Mouse (Mus musculus): ENCODE measurements at regions not wholly inside any gene's neighbourhood (a gene's known extent, or its start where the extent isn't known, plus 50 kb on each side); places are given as distances from the start of the nearest gene placed in this dataset.

GRCm38 (mm10) chr10:38875667-38876245 is 54.2 kb upstream of the Rfpl4b start:
- DNase-seq (ENCODE audit: low spot score in 2 of 2), result peak; percentile 76 to 78

DNA sequence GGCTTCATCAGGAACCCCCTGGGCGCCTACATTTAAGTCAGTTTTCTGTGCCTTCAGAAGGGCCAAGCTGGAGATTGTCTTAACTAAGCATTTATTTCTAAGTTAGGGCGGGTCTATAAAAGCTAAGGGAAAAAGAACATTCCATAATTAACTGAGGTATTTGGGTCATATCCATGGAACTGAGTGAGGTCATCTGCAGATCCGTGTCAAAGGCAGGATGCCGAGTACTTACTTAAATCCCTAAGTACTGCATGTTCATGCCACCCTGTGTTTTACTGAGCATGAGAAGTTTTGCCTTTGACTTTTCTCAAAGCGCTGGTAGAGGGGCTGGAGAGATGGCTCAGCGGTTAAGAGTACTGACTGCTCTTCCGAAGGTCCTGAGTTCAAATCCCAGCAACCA is 57.7 kb upstream of the Rfpl4b start:
- DNase-seq (ENCODE audit: low spot score in 2 of 2), result no peak

GRCm38 (mm10) chr10:38880642-38881187 is 59.1 kb upstream of the Rfpl4b start:
- DNase-seq (ENCODE audit: low spot score in 2 of 2), result no peak

- DNase-seq (ENCODE audit: low spot score in 2 of 2), result no peak
These were observed 60.6 kb upstream of the Rfpl4b start for GRCm38 (mm10) chr10:38882154-38882553.

GRCm38 (mm10) chr10:38883816-38884599 is 62.4 kb upstream of the Rfpl4b start:
- DNase-seq (ENCODE audit: low spot score in 2 of 2), result no peak

DNA sequence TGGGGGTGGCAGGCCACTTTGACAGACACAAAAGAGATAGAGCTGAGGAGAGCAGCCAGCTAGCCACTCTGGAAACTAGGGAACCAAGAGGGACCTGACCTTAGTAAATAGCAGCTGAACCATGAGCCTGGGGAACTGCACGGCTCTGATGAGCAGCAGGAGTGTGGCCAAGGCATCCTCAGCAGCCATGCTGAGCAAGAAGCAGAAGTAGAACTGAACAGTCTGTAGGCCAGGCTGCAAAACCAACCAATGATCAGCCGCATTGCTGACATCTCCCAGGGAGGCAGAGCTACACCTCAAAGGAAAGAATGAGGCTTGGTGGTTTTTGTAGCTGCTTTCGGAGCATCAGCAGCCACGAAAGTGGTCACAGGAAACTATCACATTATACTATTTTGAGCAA is 63.1 kb upstream of the Rfpl4b start:
- DNase-seq (ENCODE audit: low spot score in 2 of 2), result no peak

DNA sequence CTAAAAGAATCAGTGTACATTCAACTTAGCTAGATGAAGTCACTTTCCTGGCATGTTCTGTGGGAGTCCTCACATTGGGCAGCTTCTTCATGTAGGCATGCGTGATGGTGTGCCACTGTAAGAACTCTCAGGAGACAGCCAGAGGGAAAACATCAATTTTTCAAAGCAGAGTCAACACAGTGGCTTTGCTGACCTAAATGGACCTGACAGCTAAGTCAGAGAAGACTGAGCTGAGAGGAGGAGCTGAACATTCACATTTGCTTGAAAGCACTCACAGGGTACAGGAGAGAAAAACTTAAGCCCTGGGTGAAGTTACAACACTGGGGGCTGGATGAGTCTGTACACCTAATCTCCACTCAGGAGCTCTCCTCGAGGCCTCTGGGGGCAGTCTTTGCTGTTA is 64.9 kb upstream of the Rfpl4b start:
- DNase-seq (ENCODE audit: low spot score in 2 of 2), result no peak

DNA sequence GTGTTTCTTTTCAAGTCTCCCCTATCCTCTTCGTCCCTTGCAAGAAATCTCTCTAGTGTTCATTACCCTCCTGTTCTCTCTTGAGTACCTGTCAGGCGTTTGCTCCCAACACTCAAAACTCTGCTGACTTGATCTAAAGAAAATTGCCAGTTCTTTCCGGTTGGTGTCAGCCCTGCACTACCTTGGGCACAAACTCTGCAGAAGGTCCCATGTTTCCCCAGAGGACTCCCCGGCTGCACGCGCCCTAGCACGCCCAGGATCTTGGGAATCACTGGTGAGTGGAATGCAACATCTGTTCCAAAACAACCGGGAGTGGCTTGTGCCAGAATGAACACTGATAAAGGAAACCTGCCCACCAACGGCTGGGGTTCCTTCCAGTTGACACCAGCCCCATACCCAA is 66.3 kb upstream of the Rfpl4b start:
- no peak for DNase-seq (ENCODE audit: low spot score in 2 of 2)

DNA sequence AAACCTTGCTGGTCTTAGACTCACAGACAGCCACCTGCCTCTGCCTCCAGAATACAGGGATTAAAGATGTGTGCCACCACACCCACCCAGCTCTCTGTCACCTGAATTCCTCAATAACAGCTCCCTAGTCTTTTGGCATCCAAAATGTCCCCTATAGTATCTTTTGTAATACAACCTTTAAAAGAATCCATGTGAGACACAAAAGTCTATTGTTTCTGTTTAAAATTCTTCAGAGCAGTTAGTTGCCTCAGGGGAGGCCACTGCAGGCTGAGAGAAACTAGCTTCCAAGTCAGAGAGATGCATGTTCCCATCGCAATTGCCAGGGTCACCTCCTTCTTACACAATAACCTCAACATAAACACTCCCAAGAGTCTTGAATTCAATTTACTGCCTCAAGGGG is 70.6 kb upstream of the Lama4 start:
- no peak for DNase-seq (ENCODE audit: low spot score in 2 of 2)

DNA sequence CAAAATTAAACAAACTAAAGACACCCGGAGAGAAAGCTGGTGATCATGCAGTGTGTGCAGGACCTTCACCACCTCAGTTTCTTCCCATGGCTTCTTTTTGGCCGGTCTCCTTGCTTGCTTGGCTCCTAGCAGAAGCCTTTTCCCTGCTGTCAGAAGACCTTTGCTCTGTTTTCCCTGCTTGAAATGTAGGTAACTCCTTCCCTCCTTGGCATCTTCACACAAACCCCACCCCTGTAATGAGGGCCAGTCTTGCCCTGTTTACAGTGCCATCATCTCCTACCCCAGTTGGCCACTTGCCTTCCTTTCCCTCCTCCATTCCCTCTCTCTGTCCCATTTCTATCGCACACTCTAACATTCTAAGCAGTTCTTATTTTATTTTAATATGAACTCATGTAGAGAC is 69.7 kb upstream of the Lama4 start:
- DNase-seq (ENCODE audit: low spot score in 2 of 2), result no peak

DNA sequence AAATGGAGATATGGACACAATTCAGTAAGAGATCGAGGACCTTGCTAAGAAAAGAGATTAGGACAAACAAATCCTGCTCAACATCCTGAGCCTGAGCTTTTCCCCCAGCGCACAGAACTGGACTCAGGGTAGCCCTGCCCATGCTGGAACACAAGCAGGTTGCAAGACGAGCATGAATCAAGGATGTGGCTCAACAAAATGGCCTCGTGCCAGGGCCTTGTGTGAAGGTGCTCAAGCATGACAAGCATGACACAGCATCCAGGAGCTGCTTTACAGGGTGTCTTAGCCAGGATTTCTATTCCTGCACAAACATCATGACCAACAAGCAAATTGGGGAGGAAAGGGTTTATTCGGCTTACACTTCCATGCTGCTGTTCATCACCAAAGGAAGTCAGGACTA is 67.7 kb upstream of the Lama4 start:
- DNase-seq (ENCODE audit: low spot score in 2 of 2), result no peak

- DNase-seq (ENCODE audit: low spot score in 2 of 2), result no peak
These were observed 59.2 kb upstream of the Lama4 start for GRCm38 (mm10) chr10:38906121-38906520.

DNA sequence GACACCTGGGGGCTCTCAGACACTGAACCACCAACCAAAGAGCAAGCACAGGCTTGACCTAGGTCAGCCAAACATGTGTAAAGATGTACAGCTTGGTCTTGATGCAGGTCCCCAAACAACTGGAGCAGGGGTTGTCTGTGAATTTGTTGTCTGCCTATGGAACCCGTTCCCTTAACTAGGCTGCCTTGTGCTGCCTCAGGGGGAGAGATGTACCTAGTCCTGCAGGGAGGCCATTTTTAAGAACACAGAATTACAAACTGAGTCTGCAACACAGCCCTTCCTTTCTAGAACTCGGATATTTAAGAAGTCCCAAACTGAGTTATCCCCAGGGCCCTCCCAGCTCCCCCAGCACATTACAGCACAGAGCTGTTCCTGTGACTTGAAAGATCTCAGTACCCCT is 57.5 kb upstream of the Lama4 start:
- DNase-seq (ENCODE audit: low spot score in 2 of 2), result no peak

- DNase-seq (ENCODE audit: low spot score in 2 of 2), result peak; percentile 22 to 52
These were observed 57.0 kb upstream of the Lama4 start for GRCm38 (mm10) chr10:38908277-38908676.

GRCm38 (mm10) chr10:38909152-38909732 is 56.1 kb upstream of the Lama4 start:
- no peak for DNase-seq (ENCODE audit: low spot score in 2 of 2)

GRCm38 (mm10) chr10:38909843-38910242 is 55.5 kb upstream of the Lama4 start:
- no peak for DNase-seq (ENCODE audit: low spot score in 2 of 2)

GRCm38 (mm10) chr10:38913013-38913412 is 52.3 kb upstream of the Lama4 start:
- no peak for DNase-seq (ENCODE audit: low spot score in 2 of 2)

Measured in layer of hippocampus, postnatal 10 days (tissue).